Mouse (Mus musculus): ENCODE measurements around the gene Iqcf1. TPM values are rescaled to one million over a fixed set of nuclear protein-coding genes. Genes with fewer than 3 reads are reported as not detected.

The Iqcf1 gene
- total and polyA plus RNA-seq, 2 experiments from 2014 or later = not detected

- H3K4me1 ChIP-seq (ENCODE audit: insufficient read depth) = no peaks in the 10 kb centered on the region
- H3K4me2 ChIP-seq (ENCODE audit: low read depth) = no peak overlapping the region
- H3K27me3 ChIP-seq (ENCODE audit: insufficient read depth, low read length) = no peaks in the 10 kb centered on the region
- no peaks in the 10 kb centered on the region for H3K9me3 ChIP-seq (ENCODE audit: low read length)
- 63% methylated on average over 4 of the region's 4 CpGs for WGBS
- no peak overlapping the region for H3K9ac ChIP-seq
- no peaks in the 10 kb centered on the region for H3K36me3 ChIP-seq (ENCODE audit: insufficient read depth)
- DNase-seq (no peak), ATAC-seq (no peak)
- H3K27ac ChIP-seq (ENCODE audit: low read depth, low read length) = no peak overlapping the region
- no peak overlapping the region for H3K4me3 ChIP-seq (ENCODE audit: low read depth, low read length)
- TF ChIP-seq CTCF (IDR thresholded peaks at IDR 0.05; ENCODE audit: low read depth) = no peak
Observed at GRCm38 (mm10) chr9:106472321-106472720, 27.4 kb upstream of the Iqcf1 start.

- TF ChIP-seq CTCF (IDR thresholded peaks at IDR 0.05; ENCODE audit: low read depth) = no peak
Observed at GRCm38 (mm10) chr9:106473081-106473752, 26.6 kb upstream of the Iqcf1 start.

GRCm38 (mm10) chr9:106473753-106474105 is 26.0 kb upstream of the Iqcf1 start:
- Histone ChIP-seq H3K36me3 (ENCODE audit: insufficient read depth) (no peaks in the 10 kb centered on the region), H3K9me3 (ENCODE audit: low read length) (no peaks in the 10 kb centered on the region), H3K9ac (no peak overlapping the region), H3K4me2 (ENCODE audit: low read depth) (no peak overlapping the region), H3K27ac (ENCODE audit: low read depth, low read length) (no peak overlapping the region), H3K27me3 (ENCODE audit: insufficient read depth, low read length) (no peaks in the 10 kb centered on the region), H3K4me1 (ENCODE audit: insufficient read depth) (peaks cover 5% of the 10 kb centered on the region; the same call in 1 of the 2 replicates), H3K4me3 (ENCODE audit: low read depth, low read length) (no peak overlapping the region)
- ATAC-seq (no peak), DNase-seq (no peak)
- TF ChIP-seq CTCF (IDR thresholded peaks at IDR 0.05; ENCODE audit: low read depth) = no peak
- 80% methylated on average over 5 of the region's 5 CpGs for WGBS

More at GRCm38 (mm10) chr9:106473081-106473752, 26.6 kb upstream of the Iqcf1 start:
- ATAC-seq = no peak
- Histone ChIP-seq H3K27ac (ENCODE audit: low read depth, low read length) (no peak overlapping the region), H3K27me3 (ENCODE audit: insufficient read depth, low read length) (no peaks in the 10 kb centered on the region), H3K4me3 (ENCODE audit: low read depth, low read length) (no peak overlapping the region), H3K9me3 (ENCODE audit: low read length) (no peaks in the 10 kb centered on the region), H3K9ac (no peak overlapping the region), H3K36me3 (ENCODE audit: insufficient read depth) (no peaks in the 10 kb centered on the region), H3K4me1 (ENCODE audit: insufficient read depth) (peaks cover 4% of the 10 kb centered on the region; the same call in 1 of the 2 replicates), H3K4me2 (ENCODE audit: low read depth) (no peak overlapping the region)
- WGBS = 89% methylated on average over 16 of the region's 16 CpGs
- DNase-seq = no peak

GRCm38 (mm10) chr9:106474456-106474855 is 25.3 kb upstream of the Iqcf1 start:
- 9% methylated on average over 6 of the region's 6 CpGs for WGBS
- H3K9me3 ChIP-seq (ENCODE audit: low read length) = no peaks in the 10 kb centered on the region
- DNase-seq (peak; percentile 51), ATAC-seq (no peak)
- no peak overlapping the region for H3K4me2 ChIP-seq (ENCODE audit: low read depth)
- no peaks in the 10 kb centered on the region for H3K27me3 ChIP-seq (ENCODE audit: insufficient read depth, low read length)
- no peaks in the 10 kb centered on the region for H3K36me3 ChIP-seq (ENCODE audit: insufficient read depth)
- peaks cover 5% of the 10 kb centered on the region; the same call in 1 of the 2 replicates for H3K4me1 ChIP-seq (ENCODE audit: insufficient read depth)
- no peak overlapping the region for H3K9ac ChIP-seq
- H3K27ac ChIP-seq (ENCODE audit: low read depth, low read length) = no peak overlapping the region
- H3K4me3 ChIP-seq (ENCODE audit: low read depth, low read length) = no peak overlapping the region
- peak; percentile 63 for TF ChIP-seq CTCF (IDR thresholded peaks at IDR 0.05; ENCODE audit: low read depth)

DNA sequence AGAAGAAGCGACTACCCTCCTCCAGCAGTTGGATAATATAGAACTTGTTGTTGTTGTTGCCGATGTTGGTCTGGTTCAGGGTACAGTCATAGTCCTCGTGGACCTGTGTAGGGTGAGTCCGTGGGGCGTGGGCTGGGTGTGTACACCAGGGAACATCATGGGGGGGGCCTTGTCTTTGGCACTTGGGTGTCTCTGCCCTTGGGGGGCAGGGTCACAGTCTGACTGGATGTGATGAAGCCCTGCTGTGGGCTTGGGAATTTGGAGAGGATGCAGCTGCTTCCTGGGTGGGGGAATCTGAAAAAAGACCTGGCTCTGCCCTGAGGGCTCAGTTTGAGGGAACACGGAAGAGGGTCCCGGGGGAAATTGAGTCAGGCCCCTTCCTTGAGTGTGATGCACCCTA is 24.7 kb upstream of the Iqcf1 start:
- 65% methylated on average over 7 of the region's 7 CpGs for WGBS
- DNase-seq = no peak

DNA sequence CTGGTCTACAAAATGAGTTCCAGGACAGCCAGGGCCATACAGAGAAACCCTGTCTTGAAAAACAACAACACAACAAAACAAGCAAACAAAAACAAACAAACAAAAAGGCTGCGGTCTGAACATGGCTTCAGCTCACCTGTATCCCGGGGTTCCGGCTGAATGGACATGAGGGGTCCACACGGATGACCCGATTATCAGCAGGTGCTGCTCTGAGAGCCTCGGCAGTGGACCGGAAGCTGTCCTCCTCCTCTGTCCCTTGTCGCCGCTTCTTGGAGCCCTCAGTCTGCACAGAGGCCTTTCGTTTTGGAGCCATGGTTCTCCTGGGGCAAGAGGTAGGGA is 24.1 kb upstream of the Iqcf1 start, which contains the start of gene Rrp9:
Rrp9 (plus strand) TSS at position 301 of the 339 bp plus-strand sequence.
- no peak for TF ChIP-seq CTCF (IDR thresholded peaks at IDR 0.05; ENCODE audit: low read depth)
- 87% methylated on average over 10 of the region's 10 CpGs for WGBS
- H3K4me2 ChIP-seq (ENCODE audit: low read depth) = peak within 1 kb of the TSS; percentile 15
- no peak within 1 kb of the TSS for H3K9ac ChIP-seq
- H3K27ac ChIP-seq (ENCODE audit: low read depth, low read length) = no peak within 1 kb of the TSS
- H3K9me3 ChIP-seq (ENCODE audit: low read length) = no peaks in the 10 kb centered on the region
- DNase-seq (no peak), ATAC-seq (no peak)
- peaks cover 2% of the 10 kb centered on the region; the same call in 1 of the 2 replicates for H3K36me3 ChIP-seq (ENCODE audit: insufficient read depth)
- H3K4me1 ChIP-seq (ENCODE audit: insufficient read depth) = peaks cover 5% of the 10 kb centered on the region; the same call in 1 of the 2 replicates
- H3K27me3 ChIP-seq (ENCODE audit: insufficient read depth, low read length) = no peaks in the 10 kb centered on the region
- H3K4me3 ChIP-seq (ENCODE audit: low read depth, low read length) = no peak within 1 kb of the TSS

More for the DNA sequence above, 24.7 kb upstream of the Iqcf1 start:
- Histone ChIP-seq H3K27ac (ENCODE audit: low read depth, low read length) (no peak overlapping the region), H3K27me3 (ENCODE audit: insufficient read depth, low read length) (no peaks in the 10 kb centered on the region), H3K9ac (no peak overlapping the region), H3K9me3 (ENCODE audit: low read length) (no peaks in the 10 kb centered on the region), H3K4me2 (ENCODE audit: low read depth) (no peak overlapping the region), H3K36me3 (ENCODE audit: insufficient read depth) (no peaks in the 10 kb centered on the region), H3K4me3 (ENCODE audit: low read depth, low read length) (no peak overlapping the region), H3K4me1 (ENCODE audit: insufficient read depth) (peaks cover 5% of the 10 kb centered on the region; the same call in 1 of the 2 replicates)
- ATAC-seq = no peak
- TF ChIP-seq CTCF (IDR thresholded peaks at IDR 0.05; ENCODE audit: low read depth) = no peak

DNA sequence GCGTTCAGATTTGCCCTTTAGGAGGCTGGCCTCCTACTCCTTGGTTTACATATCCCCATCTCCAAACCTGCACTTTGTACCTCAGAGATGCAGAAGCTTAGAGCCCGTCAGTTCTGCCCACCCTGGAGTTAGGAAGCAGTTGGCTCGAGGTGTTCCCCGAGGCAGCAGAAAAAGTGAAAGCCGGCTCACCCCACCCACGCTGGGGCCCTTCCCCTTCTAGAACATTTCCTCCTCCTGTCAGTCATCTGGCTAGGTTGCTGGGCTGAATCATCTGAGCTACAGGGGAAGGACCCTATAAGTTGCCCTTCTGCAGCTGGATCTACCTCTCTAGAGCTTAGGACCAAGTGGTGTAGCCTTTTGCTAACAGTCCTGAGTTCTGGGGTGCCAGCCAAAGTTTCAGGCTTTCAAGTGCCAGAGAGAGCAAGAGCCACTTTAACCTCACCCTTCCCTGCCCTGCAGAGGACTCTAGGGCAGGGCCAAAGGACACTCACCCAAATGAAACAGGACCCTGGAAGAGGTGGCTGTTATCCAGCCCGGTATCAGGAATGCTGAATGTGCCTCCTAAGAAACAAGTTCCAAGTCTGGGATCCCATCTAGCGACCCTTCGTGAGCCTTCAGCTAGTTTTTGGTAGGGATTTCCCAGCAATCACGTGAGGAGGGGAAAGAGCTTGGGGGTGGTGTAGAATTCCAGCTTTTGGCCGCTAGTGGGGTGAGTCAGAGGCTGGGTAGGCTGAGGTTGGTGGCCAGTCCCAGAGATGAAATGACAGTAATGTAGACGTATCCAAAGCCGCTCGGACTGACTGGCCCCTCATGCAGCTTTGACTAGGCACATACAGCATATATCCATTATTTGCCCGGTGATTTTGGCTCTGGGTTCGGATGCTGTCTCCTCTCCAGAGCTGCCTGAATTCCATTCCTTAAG is 23.5 kb upstream of the Iqcf1 start:
- 31% methylated on average over 16 of the region's 16 CpGs for WGBS
- Histone ChIP-seq H3K9ac (no peak overlapping the region), H3K4me1 (ENCODE audit: insufficient read depth) (peaks cover 5% of the 10 kb centered on the region; the same call in 1 of the 2 replicates), H3K27ac (ENCODE audit: low read depth, low read length) (no peak overlapping the region), H3K4me2 (ENCODE audit: low read depth) (peak overlapping the region; percentile 15), H3K36me3 (ENCODE audit: insufficient read depth) (peaks cover 8% of the 10 kb centered on the region), H3K4me3 (ENCODE audit: low read depth, low read length) (no peak overlapping the region), H3K27me3 (ENCODE audit: insufficient read depth, low read length) (no peaks in the 10 kb centered on the region), H3K9me3 (ENCODE audit: low read length) (no peaks in the 10 kb centered on the region)
- TF ChIP-seq CTCF (IDR thresholded peaks at IDR 0.05; ENCODE audit: low read depth) = no peak
- DNase-seq = peak; percentile 38
- ATAC-seq = peak; percentile 8
